Mouse (Mus musculus) kidney, adult 2 months (tissue): ENCODE measurements around the gene Pcdh7. TPM values are rescaled to one million over a fixed set of nuclear protein-coding genes. Genes with fewer than 3 reads are reported as not detected.
A peak's percentile ranks its signal among the peaks of the same experiment; 100 is the strongest.

Experiments
- DNase-seq: peaks from one replicate; pipeline ENCODE4 v3.0.0; 2021
- H3K27ac ChIP-seq: fragments of 200-500 bp; 2 replicates; pipeline ENCODE4 v1.5.1; 2012; ENCODE audit warnings: low read depth, low read length, control low read depth, inconsistent platforms; ENCODE audit not compliant: insufficient read depth
- H3K27me3 ChIP-seq: fragments of 200-500 bp; replicated peaks from 2 replicates; pipeline ENCODE4 v1.6.1; 2012; ENCODE audit warnings: mild to moderate bottlenecking, moderate library complexity, low read length, inconsistent platforms; ENCODE audit not compliant: control insufficient read depth, insufficient read depth
- H3K36me3 ChIP-seq: fragments of 200-500 bp; 2 replicates; pipeline ENCODE4 v1.6.1; 2012; ENCODE audit warnings: mild to moderate bottlenecking, moderate library complexity, low read length, inconsistent platforms; ENCODE audit not compliant: control insufficient read depth, insufficient read depth
- H3K4me1 ChIP-seq: fragments of 200-500 bp; 2 replicates; pipeline ENCODE4 v1.6.1; 2011; ENCODE audit warnings: low read length; ENCODE audit not compliant: control insufficient read depth, insufficient read depth
- H3K4me3 ChIP-seq: fragments of 200-500 bp; 2 replicates; pipeline ENCODE4 v1.5.1; 2011; ENCODE audit warnings: mild to moderate bottlenecking, low read depth, low read length, control low read depth; ENCODE audit not compliant: insufficient read depth
- CTCF ChIP-seq: fragments of 200-500 bp; conservative IDR thresholded peaks from 2 replicates; pipeline ENCODE4 v1.5.1; 2011; ENCODE audit warnings: low read depth, mild to moderate bottlenecking, control low read depth, low read length, moderate library complexity, mixed read lengths; ENCODE audit not compliant: insufficient read depth, insufficient read length
- POLR2A ChIP-seq: fragments of 200-500 bp; IDR thresholded peaks from one replicate; pipeline ENCODE4 v1.6.1; 2011; ENCODE audit warnings: low read depth, low read length, control low read depth
- WGBS: fragments of 180-500 bp; shearing (Covaris S2); methylation state at CpG from one replicate; pipeline ENCODE4 v1.1.7; 2018; 5-methylcytosine and 5-hydroxymethylcytosine counted together
- polyA plus RNA-seq: library from polyadenylated mRNA; depleted of rRNA; stranded (reverse); fragments of >200 nt; gene quantifications from 2 replicates; pipeline ENCODE4 v1.2.3, GENCODE M21; 2012

Pcdh7 gene
- polyA plus RNA-seq, 1 experiment: 7.1 TPM

DNA sequence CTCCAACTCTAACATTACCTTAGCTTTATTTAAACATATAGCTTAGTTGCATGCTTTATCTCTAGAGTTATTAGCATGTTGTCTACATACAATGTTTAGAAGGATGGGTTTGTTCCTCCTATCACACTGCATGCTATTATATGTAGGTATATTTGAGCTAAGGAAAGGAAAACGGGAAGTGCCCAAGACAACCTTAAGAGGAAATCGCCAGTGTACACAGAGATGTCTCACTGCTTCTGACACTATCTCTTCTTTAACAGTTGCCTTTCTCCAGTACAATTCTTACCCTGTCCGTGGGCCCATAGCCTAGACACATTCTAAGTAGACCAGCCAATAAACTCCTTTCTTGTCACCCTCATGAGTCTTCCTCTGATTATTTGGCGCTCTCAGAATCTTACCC, 62.8 kb downstream of the Pcdh7 start:
- Histone ChIP-seq H3K27ac (no peak overlapping the region), H3K4me3 (no peak overlapping the region), H3K27me3 (no peaks in the 10 kb centered on the region), H3K36me3 (no peaks in the 10 kb centered on the region), H3K4me1 (no peaks in the 10 kb centered on the region)
- TF ChIP-seq CTCF (no peak), POLR2A (no peak)
- DNase-seq: no peak
- 92% methylated on average over 4 of the region's 4 CpGs for WGBS

DNA sequence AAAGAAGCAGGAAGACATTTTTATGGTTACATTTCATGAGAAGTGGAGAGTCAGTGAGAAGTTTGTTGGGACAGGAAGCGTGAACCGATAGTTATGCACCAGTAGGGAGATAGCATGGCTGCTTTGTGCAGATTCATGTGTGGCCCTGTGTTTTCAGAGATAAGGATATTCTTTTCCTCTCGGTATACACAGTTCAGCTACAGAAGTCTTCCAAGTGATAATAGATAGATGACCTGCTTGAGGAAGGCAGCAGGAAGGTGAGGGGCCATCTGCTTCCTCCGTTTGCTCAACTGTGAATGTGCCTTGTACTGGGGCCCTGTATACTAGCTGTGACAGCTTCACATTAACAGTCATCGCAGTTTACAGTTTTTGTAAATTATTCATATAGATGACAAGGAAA, 64.2 kb downstream of the Pcdh7 start:
- WGBS: 60% methylated on average over 5 of the region's 5 CpGs
- TF ChIP-seq POLR2A (no peak), CTCF (no peak)
- DNase-seq: no peak

DNA sequence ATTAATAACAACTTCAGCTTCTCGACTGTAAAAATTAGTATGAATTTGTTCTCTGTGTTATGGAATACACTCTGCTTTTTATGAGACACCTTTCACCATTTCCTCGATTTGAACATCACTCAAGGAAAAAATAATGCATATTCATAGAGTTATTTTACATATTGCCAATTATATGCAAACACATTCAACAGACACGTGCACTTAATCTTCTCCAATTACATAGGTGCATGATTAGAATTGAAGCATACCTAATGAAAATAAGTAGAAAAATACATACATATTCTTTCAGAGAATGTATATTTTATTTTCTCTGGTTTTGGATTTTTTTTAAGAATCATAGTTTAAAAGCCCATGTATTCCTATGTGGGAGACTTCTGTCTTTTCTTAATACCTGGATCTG, 64.8 kb downstream of the Pcdh7 start:
- WGBS: 67% methylated on average over 3 of the region's 3 CpGs
- no peaks in the 10 kb centered on the region for H3K27me3 ChIP-seq
- H3K27ac ChIP-seq: no peak overlapping the region
- TF ChIP-seq POLR2A (no peak), CTCF (no peak)
- H3K36me3 ChIP-seq: no peaks in the 10 kb centered on the region
- no peak overlapping the region for H3K4me3 ChIP-seq
- H3K4me1 ChIP-seq: no peaks in the 10 kb centered on the region
- no peak for DNase-seq

More for the DNA sequence above, 64.2 kb downstream of the Pcdh7 start:
- Histone ChIP-seq H3K4me1 (no peaks in the 10 kb centered on the region), H3K4me3 (no peak overlapping the region), H3K36me3 (no peaks in the 10 kb centered on the region), H3K27ac (no peak overlapping the region), H3K27me3 (no peaks in the 10 kb centered on the region)

DNA sequence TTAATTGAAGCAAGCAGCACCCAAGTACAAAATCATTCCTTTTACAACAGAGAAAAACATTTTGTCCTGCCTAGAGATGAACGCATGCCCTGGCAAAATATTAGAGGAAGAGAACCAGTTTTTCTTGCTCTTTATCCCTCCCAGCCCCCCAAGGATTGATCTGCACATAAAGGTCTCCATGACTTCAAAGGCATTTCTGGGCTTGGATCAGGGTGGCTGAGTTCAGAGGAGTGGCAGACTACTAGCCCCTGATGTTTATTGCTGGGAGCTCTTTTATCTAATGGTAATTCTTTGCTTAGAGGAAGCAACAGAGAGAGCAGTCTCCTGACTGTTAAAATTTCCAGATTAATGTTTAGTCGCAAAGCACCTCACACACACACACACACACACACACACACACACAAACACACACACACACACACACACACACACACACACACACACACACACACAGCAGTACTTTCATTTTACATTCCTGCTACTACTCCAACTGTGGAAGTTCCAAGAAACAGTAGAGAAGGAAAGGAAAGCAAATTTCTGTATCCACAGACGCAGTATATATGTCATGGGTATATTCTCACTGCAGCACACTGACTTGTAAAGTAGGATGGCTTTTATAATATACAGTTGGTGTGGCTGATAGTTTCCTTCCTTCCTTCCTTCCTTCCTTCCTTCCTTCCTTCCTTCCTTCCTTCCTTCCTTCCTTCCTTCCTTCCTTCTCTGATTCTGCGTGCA, 71.2 kb downstream of the Pcdh7 start:
- Histone ChIP-seq H3K36me3 (no peaks in the 10 kb centered on the region), H3K27ac (no peak overlapping the region), H3K4me3 (no peak overlapping the region), H3K4me1 (no peaks in the 10 kb centered on the region), H3K27me3 (no peaks in the 10 kb centered on the region)
- TF ChIP-seq CTCF (no peak), POLR2A (no peak)
- WGBS: 51% methylated on average over 4 of the region's 4 CpGs
- DNase-seq: peak; percentile 4

DNA sequence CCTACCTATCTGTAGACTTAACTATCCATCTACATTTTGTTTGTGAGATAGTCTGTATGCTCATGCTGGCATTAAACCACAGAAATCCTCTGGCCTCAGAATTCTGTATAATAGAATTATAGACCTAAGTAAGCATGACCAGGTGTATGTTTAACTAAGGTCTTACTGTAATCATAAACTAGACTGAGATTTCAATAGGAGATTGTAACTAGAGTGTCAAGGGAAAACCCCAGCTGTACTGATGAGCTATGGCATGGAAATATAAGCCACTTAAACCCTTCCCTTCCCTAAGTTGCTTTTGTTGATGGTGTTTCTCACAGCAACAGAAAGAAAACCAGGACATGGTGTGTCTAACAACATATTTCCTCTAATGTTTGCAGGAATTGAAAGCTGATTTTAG, 78.6 kb downstream of the Pcdh7 start:
- no peak for DNase-seq
- no peak overlapping the region for H3K4me3 ChIP-seq
- TF ChIP-seq POLR2A (no peak), CTCF (no peak)
- no peak overlapping the region for H3K27ac ChIP-seq
- 0 out of 2 replicates have a peak, but pooled peaks cover 2% of the 10 kb centered on the region for H3K4me1 ChIP-seq
- no peaks in the 10 kb centered on the region for H3K36me3 ChIP-seq
- no peaks in the 10 kb centered on the region for H3K27me3 ChIP-seq

DNA sequence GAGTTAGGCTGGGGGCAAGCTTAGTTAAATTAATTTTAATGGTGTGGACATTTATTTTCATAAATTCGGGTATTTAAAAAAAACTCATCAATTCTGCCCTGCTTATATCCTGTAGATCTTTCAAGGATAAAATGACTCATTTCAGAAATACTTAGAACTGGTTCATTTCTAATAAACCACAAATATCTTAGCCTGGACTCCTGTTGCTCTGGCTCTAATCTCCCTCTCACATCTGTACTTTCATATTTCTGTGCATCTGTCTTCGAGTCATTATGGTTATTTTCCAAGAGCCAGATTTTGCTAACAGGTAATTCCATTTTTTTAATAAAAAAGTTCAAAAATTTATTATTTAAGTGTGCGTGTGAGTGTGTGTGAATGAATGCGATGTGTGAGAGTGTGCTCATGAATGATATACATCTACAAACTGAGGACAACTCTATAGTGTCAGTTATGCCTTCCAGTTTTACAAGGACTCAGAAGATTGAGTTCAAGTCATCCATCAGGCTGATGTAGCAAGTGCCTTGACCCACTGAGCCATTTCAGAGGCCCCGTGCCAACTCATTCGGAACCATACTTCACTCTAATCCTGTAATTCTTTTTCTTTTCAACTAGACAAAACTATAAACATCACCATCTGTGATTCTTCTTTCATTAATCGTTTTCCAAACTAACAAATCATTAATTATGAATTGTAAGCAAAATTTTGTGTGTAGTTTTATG, 80.3 kb downstream of the Pcdh7 start:
- no peak for DNase-seq
- H3K36me3 ChIP-seq: no peaks in the 10 kb centered on the region
- H3K4me1 ChIP-seq: 0 out of 2 replicates have a peak, but pooled peaks cover 2% of the 10 kb centered on the region
- no peak overlapping the region for H3K4me3 ChIP-seq
- TF ChIP-seq CTCF: no peak
- TF ChIP-seq POLR2A: no peak
- H3K27ac ChIP-seq: no peak overlapping the region
- WGBS: 63% methylated on average over 7 of the region's 7 CpGs
- no peaks in the 10 kb centered on the region for H3K27me3 ChIP-seq

DNA sequence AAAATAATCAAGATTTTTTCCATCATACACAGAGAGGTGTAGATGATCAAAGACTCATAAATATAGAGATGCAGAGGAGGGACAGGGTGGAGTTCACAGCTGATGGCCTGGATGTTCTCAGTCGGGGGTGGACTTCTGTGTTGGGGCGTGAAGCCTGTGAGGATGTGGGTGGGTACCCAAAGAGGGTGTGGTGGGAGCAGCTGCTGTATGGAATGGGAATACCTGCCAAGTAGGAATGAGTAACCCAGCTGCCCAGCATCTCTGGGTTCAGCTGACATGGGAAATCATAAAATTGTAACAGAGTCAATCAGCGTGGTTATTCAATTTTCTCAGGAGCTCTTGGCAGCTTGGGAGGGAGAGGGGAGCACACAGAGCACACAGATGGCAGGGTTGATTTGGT, 85.3 kb downstream of the Pcdh7 start:
- H3K4me3 ChIP-seq: no peak overlapping the region
- no peak overlapping the region for H3K27ac ChIP-seq
- DNase-seq: no peak
- H3K4me1 ChIP-seq: no peaks in the 10 kb centered on the region
- H3K36me3 ChIP-seq: no peaks in the 10 kb centered on the region
- no peaks in the 10 kb centered on the region for H3K27me3 ChIP-seq
- no peak for TF ChIP-seq POLR2A
- no peak for TF ChIP-seq CTCF
- 77% methylated on average over 3 of the region's 3 CpGs for WGBS
